Mouse (Mus musculus) CH12.LX (cell line): Measurements from ENCODE around the gene Lyzl6. TPM values are rescaled to one million over a fixed set of nuclear protein-coding genes. Genes with fewer than 3 reads are reported as not detected.

Source experiments
- DNase-seq: peaks from one replicate; pipeline ENCODE4 v3.0.0-alpha.2; 2013; ENCODE audit errors: extremely low read depth
- H3K27ac ChIP-seq: 2 replicates; pipeline ENCODE4 v1.5.1; 2012; ENCODE audit warnings: low read depth, mild to moderate bottlenecking, control low read depth, moderate library complexity; ENCODE audit not compliant: insufficient read depth
- H3K27me3 ChIP-seq: replicated peaks from 2 replicates; pipeline ENCODE3; 2012; ENCODE audit warnings: inconsistent platforms
- H3K36me3 ChIP-seq, 2 experiments: replicated peaks in 1 of 2; 2 replicates each; pipeline versions ENCODE3 to v1.6.1; 2012; ENCODE audit warnings: inconsistent platforms in 1 of 2, low read length in 1 of 2, mild to moderate bottlenecking in 1 of 2, mixed read lengths in 1 of 2, moderate library complexity in 1 of 2; ENCODE audit not compliant: control insufficient read depth in 1 of 2, insufficient read depth in 1 of 2
- H3K4me1 ChIP-seq, 2 experiments: 2 replicates each; pipeline ENCODE4 v1.6.1; 2012; ENCODE audit warnings: inconsistent platforms in 1 of 2, moderate library complexity in 1 of 2; ENCODE audit not compliant: insufficient read depth in 2 of 2, control insufficient read depth in 1 of 2
- H3K4me2 ChIP-seq: 2 replicates; pipeline ENCODE4 v1.6.1; 2012; ENCODE audit warnings: low read depth, mild to moderate bottlenecking, control low read depth; ENCODE audit not compliant: poor library complexity, insufficient read depth, severe bottlenecking
- H3K4me3 ChIP-seq, 3 experiments: fragments of 150-350 bp in 1 of 3; sonication (generic) in 1 of 3; replicated peaks in 1 of 3; 2 replicates each; pipeline versions ENCODE3 to v1.5.1; 2011 to 2012; ENCODE audit warnings: low read depth in 2 of 3, low read length in 2 of 3, mild to moderate bottlenecking in 2 of 3, moderate library complexity in 2 of 3, control low read depth in 1 of 3, improper control_type of control experiment in 1 of 3, inconsistent platforms in 1 of 3, mixed read lengths in 1 of 3; ENCODE audit not compliant: poor library complexity in 1 of 3
- H3K79me2 ChIP-seq: replicated peaks from 2 replicates; pipeline ENCODE4 v1.6.1; 2012; ENCODE audit warnings: mild to moderate bottlenecking, moderate library complexity; ENCODE audit not compliant: control insufficient read depth, poor library complexity, insufficient read depth, severe bottlenecking; ENCODE audit errors: extremely low read depth
- H3K9ac ChIP-seq: 2 replicates; pipeline ENCODE4 v1.6.1; 2012; ENCODE audit warnings: low read depth, mild to moderate bottlenecking, control low read depth, moderate library complexity; ENCODE audit not compliant: insufficient read depth
- H3K9me3 ChIP-seq: replicated peaks from 2 replicates; pipeline ENCODE3; 2012; ENCODE audit warnings: low read length, inconsistent platforms, mixed read lengths
- BHLHE40 ChIP-seq: IDR thresholded peaks from 2 replicates; pipeline ENCODE4 v1.6.1; 2011; ENCODE audit warnings: mild to moderate bottlenecking, low read depth, low read length, improper control_type of control experiment
- CHD1 ChIP-seq: IDR thresholded peaks from 2 replicates; pipeline ENCODE4 v1.6.1; 2012; ENCODE audit warnings: low read depth, low read length, improper control_type of control experiment, inconsistent platforms
- E2F4 ChIP-seq: IDR thresholded peaks from 2 replicates; pipeline ENCODE4 v1.6.1; 2011; ENCODE audit warnings: low read depth, low read length, improper control_type of control experiment; ENCODE audit not compliant: insufficient replicate concordance
- EP300 ChIP-seq: IDR thresholded peaks from 2 replicates; pipeline ENCODE4 v1.6.1; 2011; ENCODE audit warnings: low read length, improper control_type of control experiment
- GABPA ChIP-seq: IDR thresholded peaks from 2 replicates; pipeline ENCODE4 v1.6.1; 2012; ENCODE audit warnings: low read depth, low read length, improper control_type of control experiment, inconsistent platforms; ENCODE audit not compliant: insufficient replicate concordance
- IRF4 ChIP-seq: IDR thresholded peaks from 2 replicates; pipeline ENCODE4 v1.6.1; 2014; ENCODE audit warnings: low read depth, mild to moderate bottlenecking, inconsistent platforms, low read length, improper control_type of control experiment
- JUND ChIP-seq: conservative IDR thresholded peaks from 2 replicates; pipeline ENCODE4 v1.6.1; 2011; ENCODE audit warnings: low read depth, low read length, improper control_type of control experiment
- MAZ ChIP-seq: IDR thresholded peaks from 2 replicates; pipeline ENCODE4 v1.6.1; 2012; ENCODE audit warnings: low read depth, mild to moderate bottlenecking, inconsistent platforms, low read length, improper control_type of control experiment, moderate library complexity
- MEF2A ChIP-seq: IDR thresholded peaks from 2 replicates; pipeline ENCODE4 v1.6.1; 2014; ENCODE audit warnings: low read depth, mild to moderate bottlenecking, inconsistent platforms, low read length, improper control_type of control experiment, borderline replicate concordance
- MXI1 ChIP-seq: IDR thresholded peaks from 2 replicates; pipeline ENCODE4 v1.6.1; 2011; ENCODE audit warnings: mild to moderate bottlenecking, low read depth, low read length, improper control_type of control experiment
- PAX5 ChIP-seq: IDR thresholded peaks from 2 replicates; pipeline ENCODE4 v1.6.1; 2012; ENCODE audit warnings: low read length, inconsistent platforms, mixed read lengths
- POLR2AphosphoS2 ChIP-seq: IDR thresholded peaks from 2 replicates; pipeline ENCODE4 v1.6.1; 2011; ENCODE audit warnings: low read depth, low read length, improper control_type of control experiment
- RCOR1 ChIP-seq: conservative IDR thresholded peaks from 2 replicates; pipeline ENCODE4 v1.6.1; 2012; ENCODE audit warnings: low read depth, mild to moderate bottlenecking, inconsistent platforms, low read length, improper control_type of control experiment
- SIN3A ChIP-seq: IDR thresholded peaks from 2 replicates; pipeline ENCODE4 v1.6.1; 2012; ENCODE audit warnings: low read length, improper control_type of control experiment, inconsistent platforms
- SMC3 ChIP-seq: IDR thresholded peaks from 2 replicates; pipeline ENCODE4 v1.6.1; 2011; ENCODE audit warnings: low read depth, low read length, improper control_type of control experiment
- TBP ChIP-seq: conservative IDR thresholded peaks from 2 replicates; pipeline ENCODE4 v1.6.1; 2011; ENCODE audit warnings: low read depth, low read length, improper control_type of control experiment
- TCF12 ChIP-seq: IDR thresholded peaks from 2 replicates; pipeline ENCODE4 v1.6.1; 2014; ENCODE audit warnings: low read depth, mild to moderate bottlenecking, inconsistent platforms, low read length, improper control_type of control experiment
- UBTF ChIP-seq: IDR thresholded peaks from 2 replicates; pipeline ENCODE4 v1.6.1; 2012; ENCODE audit warnings: low read depth, mild to moderate bottlenecking, inconsistent platforms, low read length, improper control_type of control experiment, moderate library complexity
- USF1 ChIP-seq: IDR thresholded peaks from 2 replicates; pipeline ENCODE4 v1.6.1; 2014; ENCODE audit warnings: low read depth, mild to moderate bottlenecking, inconsistent platforms, low read length, improper control_type of control experiment
- ZKSCAN1 ChIP-seq: IDR thresholded peaks from 2 replicates; pipeline ENCODE4 v1.6.1; 2012; ENCODE audit warnings: low read depth, inconsistent platforms, low read length, improper control_type of control experiment, borderline replicate concordance
- ZNF384 ChIP-seq: IDR thresholded peaks from 2 replicates; pipeline ENCODE4 v1.6.1; 2012; ENCODE audit warnings: low read depth, low read length, improper control_type of control experiment, inconsistent platforms
- dilution Hi-C: fragments of 300-500 bp; cut with MboI; formaldehyde crosslinking; loops from 2 replicates; pipeline ENCODE4 v1.14.3; 2020; ENCODE audit warnings: low sequenced_read_pairs; ENCODE audit not compliant: extremely low pct_unique_long_range_greater_than_20kb, extremely low pct_ligation_motif_present
- in situ Hi-C: fragments of 300-500 bp; cut with MboI; formaldehyde crosslinking; loops from 3 replicates; pipeline ENCODE4 v1.14.3; 2019; ENCODE audit warnings: low sequenced_read_pairs, low pct_ligation_motif_present, low pct_unique_long_range_greater_than_20kb, mixed read lengths
- polyA plus RNA-seq: library from polyadenylated mRNA; unstranded; fragments of >175 nt; gene quantifications from 2 replicates; pipeline ENCODE4 v1.2.1, GENCODE M21; 2012; ENCODE audit warnings: low read depth; ENCODE audit not compliant: insufficient read length
- total RNA-seq, 2 experiments: library from RNA; depleted of rRNA; stranded (reverse); fragments of 300-350 nt in 1 of 2; fragments of >200 nt in 1 of 2; gene quantifications; 2 replicates each; pipeline ENCODE4 v1.2.3; 2012 to 2014

Gene Lyzl6
- total and polyA plus RNA-seq, 3 experiments: not detected

GRCm38 (mm10) chr11:103635481-103635880, 3.2 kb downstream of the Lyzl6 start:
- Histone ChIP-seq H3K79me2 (no peaks in the 10 kb centered on the region), H3K36me3 (no peaks in the 10 kb centered on the region), H3K4me2 (no peak overlapping the region), H3K4me3 (no peak overlapping the region), H3K4me1 (no peaks in the 10 kb centered on the region), H3K9ac (no peak overlapping the region), H3K27me3 (peaks cover 87% of the 10 kb centered on the region), H3K27ac (no peak overlapping the region), H3K9me3 (peaks cover 3% of the 10 kb centered on the region)
- no peak for TF ChIP-seq PAX5
- TF ChIP-seq ZNF384: no peak
- no peak for TF ChIP-seq BHLHE40
- TF ChIP-seq SIN3A: no peak
- TF ChIP-seq E2F4: no peak
- TF ChIP-seq TCF12: no peak
- TF ChIP-seq IRF4: no peak
- TF ChIP-seq EP300: no peak
- no peak for TF ChIP-seq MXI1
- DNase-seq: no peak
- in situ Hi-C loops (no loop called here), dilution Hi-C loops (no loop called here)

GRCm38 (mm10) chr11:103634806-103635205, 3.9 kb downstream of the Lyzl6 start:
- Histone ChIP-seq H3K4me2 (no peak overlapping the region), H3K27me3 (peaks cover 86% of the 10 kb centered on the region), H3K4me1 (no peaks in the 10 kb centered on the region), H3K27ac (no peak overlapping the region), H3K4me3 (no peak overlapping the region), H3K9me3 (peaks cover 3% of the 10 kb centered on the region), H3K9ac (no peak overlapping the region), H3K79me2 (no peaks in the 10 kb centered on the region), H3K36me3 (no peaks in the 10 kb centered on the region)
- in situ Hi-C loops (no loop called here), dilution Hi-C loops (no loop called here)
- no peak for DNase-seq
- TF ChIP-seq MEF2A (no peak), GABPA (no peak), CHD1 (no peak), ZKSCAN1 (no peak), RCOR1 (no peak), TCF12 (no peak), UBTF (no peak), USF1 (no peak), TBP (no peak), SMC3 (no peak), JUND (no peak), POLR2AphosphoS2 (no peak), MAZ (no peak)
